Mouse (Mus musculus): ENCODE data around the gene Usp21. TPM values are rescaled to one million over a fixed set of nuclear protein-coding genes. Genes with fewer than 3 reads are reported as not detected.

Usp21 gene
- polyA plus RNA-seq, 1 experiment = 47.8 TPM

DNA sequence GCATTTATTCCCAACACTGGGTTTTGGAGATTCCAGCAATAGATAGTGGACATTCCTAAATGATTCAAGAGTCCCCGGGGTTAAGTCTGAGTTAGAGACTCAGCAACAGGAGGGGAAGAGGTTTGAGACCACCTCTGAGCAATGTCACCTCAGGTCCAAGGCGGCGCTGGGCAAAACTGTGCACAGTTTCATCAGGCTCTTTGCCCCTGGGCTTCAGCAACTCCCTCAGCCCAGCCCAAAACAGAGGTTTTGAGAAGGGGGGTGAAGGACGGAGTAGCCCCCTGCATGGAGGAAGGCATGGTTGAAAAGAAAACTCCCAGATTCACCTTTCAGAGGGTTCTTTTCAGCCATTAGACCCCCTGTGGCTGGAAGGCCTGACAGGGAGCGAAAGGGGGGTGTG lies 8.1 kb downstream of the Usp21 start:
- Histone ChIP-seq H3K4me1 (ENCODE audit: control insufficient read depth, insufficient read depth, low read length) (peaks cover 5% of the 10 kb centered on the region; the same call in 1 of the 2 replicates), H3K27me3 (replicated peaks; ENCODE audit: control insufficient read depth, insufficient read depth, low read length) (no peaks in the 10 kb centered on the region), H3K36me3 (ENCODE audit: control insufficient read depth, insufficient read depth, low read length) (no peaks in the 10 kb centered on the region), H3K27ac (ENCODE audit: insufficient read depth, low read depth, low read length) (no peak overlapping the region), H3K4me3 (ENCODE audit: insufficient read depth, low read depth, low read length) (peak overlapping the region; percentile 67)
- 71% methylated on average over 5 of the region's 5 CpGs for WGBS
- TF ChIP-seq CTCF (conservative IDR thresholded peaks at IDR 0.05; ENCODE audit: insufficient read depth, insufficient read length, low read depth, low read length) (no peak), POLR2A (IDR thresholded peaks at IDR 0.05; ENCODE audit: low read depth, low read length) (no peak)
- no peak for DNase-seq

DNA sequence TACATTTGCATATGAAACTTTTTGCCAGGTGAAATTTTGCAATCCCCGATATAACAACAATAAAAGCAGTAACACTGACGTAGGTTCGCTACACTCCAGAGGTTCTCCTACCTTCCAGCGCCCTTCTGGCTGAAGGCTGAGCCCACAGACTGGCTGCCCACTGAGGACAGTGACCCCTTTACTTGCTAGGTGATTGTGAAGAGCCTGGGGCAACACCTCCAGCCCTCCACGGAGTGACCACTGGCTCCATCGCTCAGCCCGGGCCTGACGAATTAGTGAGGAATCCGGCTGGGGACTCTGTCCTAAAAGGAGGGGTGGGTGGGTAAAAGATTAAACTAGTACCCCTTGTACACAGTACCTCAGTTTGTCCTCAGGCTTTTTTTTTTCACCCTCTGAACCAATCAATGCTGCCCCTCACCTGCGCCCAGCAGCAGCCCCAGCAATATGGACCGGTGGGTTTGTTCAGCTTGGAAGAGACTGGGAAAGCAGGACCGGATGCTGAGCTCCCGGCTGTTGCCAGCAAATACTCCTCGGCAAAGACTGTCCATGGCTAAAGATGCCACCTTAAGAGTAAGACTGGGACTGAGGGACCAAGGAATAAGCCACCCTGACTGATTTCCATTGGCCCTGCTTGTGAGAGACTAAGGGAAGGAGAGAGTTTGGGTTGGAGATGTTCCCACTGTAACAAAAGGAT lies 8.6 kb downstream of the Usp21 start:
- no peaks in the 10 kb centered on the region for H3K27me3 ChIP-seq (replicated peaks; ENCODE audit: control insufficient read depth, insufficient read depth, low read length)
- 84% methylated on average over 14 of the region's 14 CpGs for WGBS
- H3K36me3 ChIP-seq (ENCODE audit: control insufficient read depth, insufficient read depth, low read length) = no peaks in the 10 kb centered on the region
- no peak for DNase-seq
- no peak overlapping the region for H3K4me3 ChIP-seq (ENCODE audit: insufficient read depth, low read depth, low read length)
- peaks cover 5% of the 10 kb centered on the region; the same call in 1 of the 2 replicates for H3K4me1 ChIP-seq (ENCODE audit: control insufficient read depth, insufficient read depth, low read length)
- TF ChIP-seq CTCF (conservative IDR thresholded peaks at IDR 0.05; ENCODE audit: insufficient read depth, insufficient read length, low read depth, low read length) = no peak
- no peak for TF ChIP-seq POLR2A (IDR thresholded peaks at IDR 0.05; ENCODE audit: low read depth, low read length)
- no peak overlapping the region for H3K27ac ChIP-seq (ENCODE audit: insufficient read depth, low read depth, low read length)

DNA sequence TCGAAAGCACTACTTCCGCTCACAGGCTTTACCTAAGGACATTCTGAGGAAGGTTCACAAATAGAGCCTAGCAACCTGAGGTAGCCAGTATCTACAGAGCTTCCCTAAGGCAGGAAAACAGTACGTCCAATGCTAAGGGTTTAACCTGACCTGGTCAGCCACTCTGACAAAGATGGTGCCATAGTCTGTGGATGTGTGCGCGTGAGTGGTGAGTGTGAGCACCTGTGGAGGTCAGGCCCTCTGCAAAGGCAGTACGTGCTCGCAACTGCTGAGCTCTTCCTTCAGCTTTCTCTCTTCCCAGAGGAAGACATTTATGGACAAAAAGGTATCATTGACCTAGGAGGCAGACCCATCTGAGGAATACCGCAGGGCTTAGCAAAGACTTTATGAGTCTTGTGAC lies 9.4 kb downstream of the Usp21 start:
- Histone ChIP-seq H3K36me3 (ENCODE audit: control insufficient read depth, insufficient read depth, low read length) (no peaks in the 10 kb centered on the region), H3K4me3 (ENCODE audit: insufficient read depth, low read depth, low read length) (no peak overlapping the region), H3K4me1 (ENCODE audit: control insufficient read depth, insufficient read depth, low read length) (peaks cover 5% of the 10 kb centered on the region; the same call in 1 of the 2 replicates), H3K27me3 (replicated peaks; ENCODE audit: control insufficient read depth, insufficient read depth, low read length) (no peaks in the 10 kb centered on the region), H3K27ac (ENCODE audit: insufficient read depth, low read depth, low read length) (no peak overlapping the region)
- no peak for DNase-seq
- WGBS = 92% methylated on average over 8 of the region's 8 CpGs
- TF ChIP-seq CTCF (conservative IDR thresholded peaks at IDR 0.05; ENCODE audit: insufficient read depth, insufficient read length, low read depth, low read length) = no peak
- no peak for TF ChIP-seq POLR2A (IDR thresholded peaks at IDR 0.05; ENCODE audit: low read depth, low read length)

DNA sequence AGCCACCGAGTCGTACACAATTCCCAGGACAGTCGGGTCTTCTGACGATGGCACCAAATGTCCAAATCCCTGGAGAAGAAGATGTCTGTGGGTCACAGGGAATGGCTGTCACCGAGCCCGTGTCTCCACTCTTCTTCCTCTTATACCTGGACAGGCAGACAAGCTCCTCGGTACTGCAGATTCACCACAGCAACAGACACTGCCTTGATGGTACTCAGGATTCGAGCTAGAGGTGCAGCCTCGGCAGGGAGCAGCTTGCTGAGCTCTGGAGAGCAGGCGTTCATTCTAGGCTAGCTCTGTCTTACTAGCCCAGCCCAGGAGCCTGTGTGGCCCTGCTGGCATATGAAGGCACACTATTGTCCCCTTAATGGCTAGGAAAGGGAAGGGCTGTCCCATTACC lies 10.1 kb downstream of the Usp21 start:
- no peaks in the 10 kb centered on the region for H3K27me3 ChIP-seq (replicated peaks; ENCODE audit: control insufficient read depth, insufficient read depth, low read length)
- H3K4me1 ChIP-seq (ENCODE audit: control insufficient read depth, insufficient read depth, low read length) = peaks cover 5% of the 10 kb centered on the region; the same call in 1 of the 2 replicates
- no peak overlapping the region for H3K4me3 ChIP-seq (ENCODE audit: insufficient read depth, low read depth, low read length)
- TF ChIP-seq POLR2A (IDR thresholded peaks at IDR 0.05; ENCODE audit: low read depth, low read length) (no peak), CTCF (conservative IDR thresholded peaks at IDR 0.05; ENCODE audit: insufficient read depth, insufficient read length, low read depth, low read length) (no peak)
- no peaks in the 10 kb centered on the region for H3K36me3 ChIP-seq (ENCODE audit: control insufficient read depth, insufficient read depth, low read length)
- 86% methylated on average over 10 of the region's 10 CpGs for WGBS
- no peak overlapping the region for H3K27ac ChIP-seq (ENCODE audit: insufficient read depth, low read depth, low read length)
- no peak for DNase-seq

DNA sequence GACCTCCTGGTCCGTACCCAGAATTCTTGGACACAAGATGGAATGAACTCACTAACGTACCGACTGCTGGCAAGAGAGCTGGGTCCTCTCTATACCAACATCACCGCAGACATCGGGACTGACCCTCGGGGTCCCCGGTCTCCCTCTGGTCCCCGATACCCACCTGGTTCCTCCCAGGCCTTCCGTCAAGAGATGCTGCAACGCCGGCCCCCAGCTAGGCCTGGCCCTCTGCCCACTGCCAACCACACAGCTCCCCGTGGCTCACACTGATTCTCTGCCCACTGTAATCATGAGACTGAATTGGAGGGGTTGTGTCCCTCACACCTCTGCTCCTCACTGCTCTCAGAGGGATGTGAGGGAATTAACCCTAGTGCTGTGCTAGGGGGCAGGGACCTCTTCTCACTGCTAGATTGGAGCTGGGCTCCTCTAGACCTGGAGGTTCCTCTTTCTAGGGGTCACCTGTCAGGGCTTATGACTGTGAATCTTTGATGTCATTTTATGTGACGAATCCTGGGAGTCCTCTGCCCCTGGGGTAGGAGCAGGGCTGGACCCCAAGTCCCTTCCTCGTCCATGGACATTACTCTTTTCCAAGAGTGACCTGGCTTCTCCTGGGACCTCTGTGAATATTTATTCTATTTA lies 11.6 kb downstream of the Usp21 start:
- TF ChIP-seq POLR2A (IDR thresholded peaks at IDR 0.05; ENCODE audit: low read depth, low read length) (no peak), CTCF (conservative IDR thresholded peaks at IDR 0.05; ENCODE audit: insufficient read depth, insufficient read length, low read depth, low read length) (no peak)

DNA sequence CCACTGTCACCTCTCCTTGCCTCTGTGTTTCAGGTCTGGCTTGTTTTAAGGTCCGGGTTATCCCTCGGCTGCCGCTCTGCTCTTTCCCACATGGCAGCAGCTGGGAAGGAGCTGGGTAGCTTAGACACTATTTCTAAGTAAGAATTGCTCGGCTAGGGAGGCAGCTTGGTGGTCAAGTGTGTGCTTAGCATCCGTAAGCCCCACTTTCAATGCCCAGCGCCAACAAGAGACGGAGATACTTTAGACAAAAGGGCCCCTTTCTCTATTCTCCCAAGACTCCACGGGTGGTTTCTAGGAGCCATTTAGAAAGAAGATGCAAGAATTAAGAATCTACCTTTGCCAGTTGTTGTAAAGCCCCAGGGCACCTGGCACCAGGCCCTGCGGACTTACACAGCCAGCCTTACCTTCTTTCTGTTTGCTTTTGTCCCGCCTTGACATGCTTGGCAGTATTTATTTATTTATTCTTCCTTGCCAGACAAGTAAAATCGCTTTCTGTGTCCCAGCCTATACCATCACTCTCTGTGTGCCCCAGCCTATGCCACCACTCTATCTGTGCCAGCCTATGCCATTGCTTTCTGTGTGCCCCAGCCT lies 12.6 kb downstream of the Usp21 start:
- Histone ChIP-seq H3K27ac (ENCODE audit: insufficient read depth, low read depth, low read length) (no peak overlapping the region), H3K36me3 (ENCODE audit: control insufficient read depth, insufficient read depth, low read length) (no peaks in the 10 kb centered on the region), H3K4me1 (ENCODE audit: control insufficient read depth, insufficient read depth, low read length) (peaks cover 15% of the 10 kb centered on the region; the same call in 1 of the 2 replicates), H3K27me3 (replicated peaks; ENCODE audit: control insufficient read depth, insufficient read depth, low read length) (no peaks in the 10 kb centered on the region), H3K4me3 (ENCODE audit: insufficient read depth, low read depth, low read length) (no peak overlapping the region)
- TF ChIP-seq POLR2A (IDR thresholded peaks at IDR 0.05; ENCODE audit: low read depth, low read length) = no peak
- no peak for TF ChIP-seq CTCF (conservative IDR thresholded peaks at IDR 0.05; ENCODE audit: insufficient read depth, insufficient read length, low read depth, low read length)
- no peak for DNase-seq
- 83% methylated on average over 11 of the region's 11 CpGs for WGBS

More for the DNA sequence above, 11.6 kb downstream of the Usp21 start:
- Histone ChIP-seq H3K27me3 (replicated peaks; ENCODE audit: control insufficient read depth, insufficient read depth, low read length) (no peaks in the 10 kb centered on the region), H3K36me3 (ENCODE audit: control insufficient read depth, insufficient read depth, low read length) (no peaks in the 10 kb centered on the region), H3K4me3 (ENCODE audit: insufficient read depth, low read depth, low read length) (no peak overlapping the region), H3K4me1 (ENCODE audit: control insufficient read depth, insufficient read depth, low read length) (peaks cover 12% of the 10 kb centered on the region; the same call in 1 of the 2 replicates), H3K27ac (ENCODE audit: insufficient read depth, low read depth, low read length) (no peak overlapping the region)
- DNase-seq = no peak
- WGBS = 80% methylated on average over 14 of the region's 14 CpGs

DNA sequence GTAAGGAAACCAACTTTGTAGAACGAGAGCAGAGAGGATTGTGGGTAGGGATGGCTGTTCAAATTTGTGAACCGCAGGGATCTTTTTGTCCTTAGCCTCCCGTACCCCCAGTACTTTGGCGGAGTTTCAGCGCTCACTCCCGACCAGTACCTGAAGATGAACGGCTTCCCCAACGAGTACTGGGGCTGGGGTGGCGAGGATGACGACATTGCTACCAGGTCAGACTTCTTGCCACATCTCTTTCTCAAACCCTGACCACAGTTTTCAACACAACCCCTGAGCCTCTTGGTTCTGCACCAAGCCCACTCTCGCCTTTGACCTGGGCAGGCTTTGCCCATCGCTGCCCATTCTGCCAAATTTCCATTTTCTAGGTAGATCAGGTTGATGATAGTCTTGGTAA lies 13.6 kb downstream of the Usp21 start:
- Histone ChIP-seq H3K27me3 (replicated peaks; ENCODE audit: control insufficient read depth, insufficient read depth, low read length) (no peaks in the 10 kb centered on the region), H3K4me3 (ENCODE audit: insufficient read depth, low read depth, low read length) (no peak overlapping the region), H3K4me1 (ENCODE audit: control insufficient read depth, insufficient read depth, low read length) (peaks cover 13% of the 10 kb centered on the region; the same call in 1 of the 2 replicates), H3K27ac (ENCODE audit: insufficient read depth, low read depth, low read length) (no peak overlapping the region), H3K36me3 (ENCODE audit: control insufficient read depth, insufficient read depth, low read length) (no peaks in the 10 kb centered on the region)
- TF ChIP-seq CTCF (conservative IDR thresholded peaks at IDR 0.05; ENCODE audit: insufficient read depth, insufficient read length, low read depth, low read length) (no peak), POLR2A (IDR thresholded peaks at IDR 0.05; ENCODE audit: low read depth, low read length) (no peak)
- 90% methylated on average over 12 of the region's 12 CpGs for WGBS
- DNase-seq = no peak

All from kidney, adult 2 months (tissue).